Mouse (Mus musculus) frontal cortex, postnatal 36 days (tissue): ENCODE measurements at regions not wholly inside any gene's neighbourhood (a gene's known extent, or its start where the extent isn't known, plus 50 kb on each side); places are given as distances from the start of the nearest gene placed in this dataset.

Experiments used
- DNase-seq, 2 experiments: peaks; one replicate each; pipeline ENCODE4 v3.0.0; 2022; ENCODE audit warnings: low spot score in 2 of 2

DNA sequence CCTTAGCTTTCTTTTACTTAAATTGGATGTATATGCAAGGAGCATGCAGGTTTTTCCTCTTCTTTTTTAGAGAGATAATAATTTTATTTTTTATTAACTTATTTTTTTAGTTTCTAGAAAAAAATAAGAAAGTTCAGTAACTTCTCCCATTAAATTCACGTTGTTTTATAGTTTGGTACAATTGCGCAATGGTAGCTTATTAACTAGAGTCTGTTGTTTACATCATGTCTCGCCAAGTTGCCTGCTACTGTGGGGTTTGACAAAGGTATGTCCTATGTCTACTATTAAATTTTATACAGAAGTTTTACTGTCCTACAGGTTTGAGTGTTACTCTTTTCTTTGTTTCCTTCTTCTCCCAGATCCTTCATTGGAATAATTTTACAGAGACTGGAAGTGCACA lies 313.6 kb downstream of the Klf5 start:
- no peak for DNase-seq

DNA sequence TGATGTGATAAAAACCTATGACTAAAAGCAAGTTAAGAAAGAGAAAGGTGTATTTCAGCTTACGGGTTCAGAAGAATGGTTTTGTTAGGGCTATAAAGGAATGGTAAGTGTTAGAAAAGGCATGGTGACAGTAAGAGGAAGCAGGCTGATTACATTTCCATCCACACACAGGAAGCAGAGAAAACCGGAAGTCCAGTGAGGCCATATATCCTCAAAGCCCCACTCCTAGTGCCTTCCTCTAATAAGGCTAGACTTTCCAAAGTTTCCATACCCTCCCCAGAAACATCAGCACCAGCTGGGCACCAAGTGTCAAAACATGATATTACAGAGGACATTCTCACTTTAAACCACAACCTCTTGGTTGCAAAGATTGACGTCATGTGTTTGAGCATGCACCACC lies 316.3 kb downstream of the Klf5 start:
- DNase-seq = no peak

DNA sequence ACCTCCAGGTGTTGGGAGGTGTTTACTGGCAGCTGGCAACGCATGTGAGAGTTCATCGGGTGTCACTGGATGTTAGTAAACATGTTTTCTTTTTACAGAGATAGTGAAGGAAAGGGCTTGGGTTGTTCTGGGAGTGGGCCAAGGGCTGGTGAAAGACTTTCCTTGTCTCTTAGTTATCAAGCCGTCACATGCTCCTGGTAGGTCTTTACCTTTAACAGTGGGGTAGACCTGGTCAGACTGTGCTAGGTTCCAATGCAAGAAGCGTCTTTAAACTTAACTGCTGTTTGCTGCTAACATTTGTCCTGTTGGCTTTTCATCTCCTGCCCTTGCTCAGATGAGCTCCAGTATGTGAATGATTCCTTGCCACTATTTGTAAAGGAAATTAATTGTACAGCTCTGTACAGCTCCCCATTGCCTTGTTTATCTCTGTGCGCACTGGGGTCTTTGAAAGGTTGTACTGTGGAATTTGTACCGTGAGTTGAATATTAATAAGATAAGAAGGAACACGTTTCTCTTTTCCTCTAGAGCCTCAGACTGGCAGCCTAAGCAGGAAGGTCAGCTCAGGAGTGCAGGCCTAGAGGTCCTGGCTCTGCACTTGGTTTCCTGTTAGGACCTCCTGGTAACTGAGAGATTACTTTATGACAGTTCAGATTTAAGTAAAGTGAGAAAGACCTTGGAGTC lies 318.3 kb downstream of the Klf5 start:
- no peak for DNase-seq

DNA sequence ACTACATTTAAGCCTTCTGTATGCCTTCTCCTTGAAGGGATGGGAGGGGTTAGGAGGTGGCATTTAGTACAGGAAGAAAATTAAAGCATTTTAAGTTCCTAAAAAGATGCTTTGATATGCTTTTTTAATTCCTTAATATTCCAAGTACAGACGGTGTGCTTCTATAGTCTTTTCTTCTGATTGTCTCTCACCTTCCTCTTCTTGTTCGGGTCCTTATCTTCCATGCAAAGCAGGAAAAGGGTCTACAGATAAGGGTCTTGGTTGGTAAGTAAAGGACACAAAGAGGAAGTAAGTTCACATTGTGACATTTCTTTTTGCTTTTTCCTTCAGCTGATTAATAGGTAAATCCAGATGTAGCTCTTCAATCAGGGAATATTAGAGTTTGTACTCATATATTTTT lies 318.9 kb downstream of the Klf5 start:
- DNase-seq = no peak

DNA sequence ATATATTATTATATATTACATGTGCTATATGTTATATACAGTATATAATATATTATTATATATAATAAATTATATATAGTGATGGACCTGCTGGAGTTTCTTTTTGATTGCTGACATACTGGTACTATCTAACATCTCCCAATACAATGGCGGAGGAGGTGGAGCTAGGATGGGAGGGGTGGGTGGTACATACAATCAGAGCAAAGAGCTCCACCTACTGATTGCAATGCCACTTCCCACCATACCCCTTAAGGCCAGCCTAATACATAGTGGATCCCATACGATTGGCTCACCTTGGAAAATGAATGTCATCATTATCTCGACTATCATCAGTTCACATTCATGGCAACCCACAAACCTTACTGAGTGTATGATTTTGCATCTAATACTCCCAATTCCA lies 323.0 kb downstream of the Klf5 start:
- no peak for DNase-seq

DNA sequence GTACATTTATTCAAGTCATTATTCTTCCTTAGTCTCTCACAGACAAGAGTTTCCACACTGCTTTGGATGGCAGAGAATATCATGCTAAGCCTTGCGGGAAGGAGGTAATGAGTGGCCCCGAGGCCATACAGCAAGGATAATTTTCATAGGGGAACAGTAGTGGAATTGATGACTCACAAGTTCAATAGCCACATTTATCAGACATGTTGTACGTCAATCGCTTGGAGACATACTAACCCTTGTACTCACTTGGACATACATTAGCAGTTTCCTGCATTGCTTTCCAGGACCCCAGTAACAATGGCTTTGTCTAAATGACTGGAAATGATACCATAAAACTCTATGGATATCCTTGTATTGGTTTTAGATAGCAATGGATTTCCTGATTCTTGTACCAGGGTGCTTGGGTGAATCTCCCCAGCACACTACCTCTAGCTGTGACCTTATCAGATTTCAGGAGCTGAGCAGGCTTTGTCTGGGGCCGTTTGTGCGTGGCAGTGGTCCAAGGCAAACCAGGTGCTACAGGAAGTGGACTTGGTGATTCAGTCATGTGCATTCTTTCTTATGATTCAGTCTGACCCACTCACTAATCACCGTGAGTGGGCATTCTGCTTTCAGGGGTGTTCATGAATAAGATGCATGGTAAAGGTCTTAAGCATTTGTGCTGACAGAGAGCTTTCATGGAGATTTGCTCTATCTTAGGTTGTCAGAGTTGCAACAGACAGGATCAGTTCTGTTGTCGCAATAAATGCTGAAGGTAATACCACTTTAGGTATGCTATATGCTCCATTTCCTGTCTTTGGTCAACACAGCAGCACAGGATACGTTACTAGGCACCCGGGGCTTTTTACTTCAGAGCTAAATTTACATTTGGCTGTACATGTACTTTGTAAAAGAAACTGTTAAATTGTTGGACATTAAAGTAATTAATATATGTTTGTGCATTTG lies 326.2 kb downstream of the Klf5 start:
- no peak for DNase-seq

DNA sequence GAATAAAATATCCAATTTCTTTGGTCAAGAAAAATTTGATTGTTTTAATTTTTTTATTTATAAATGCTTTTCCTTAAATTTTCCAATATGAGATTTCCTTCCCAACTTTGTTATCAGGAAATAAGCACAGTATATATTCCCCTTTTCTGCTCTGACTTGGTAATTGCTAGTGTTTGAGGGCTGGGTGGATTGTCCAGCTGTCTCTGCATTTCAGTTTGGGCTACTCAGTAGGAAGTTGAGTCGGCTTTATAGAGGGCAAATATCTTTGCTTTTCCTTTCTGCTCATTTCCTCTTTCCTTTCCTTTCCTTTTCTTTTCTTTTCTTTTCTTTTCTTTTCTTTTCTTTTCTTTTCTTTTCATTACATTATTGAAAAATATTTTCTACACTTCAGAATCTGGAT lies 329.1 kb downstream of the Klf5 start:
- DNase-seq = no peak

DNA sequence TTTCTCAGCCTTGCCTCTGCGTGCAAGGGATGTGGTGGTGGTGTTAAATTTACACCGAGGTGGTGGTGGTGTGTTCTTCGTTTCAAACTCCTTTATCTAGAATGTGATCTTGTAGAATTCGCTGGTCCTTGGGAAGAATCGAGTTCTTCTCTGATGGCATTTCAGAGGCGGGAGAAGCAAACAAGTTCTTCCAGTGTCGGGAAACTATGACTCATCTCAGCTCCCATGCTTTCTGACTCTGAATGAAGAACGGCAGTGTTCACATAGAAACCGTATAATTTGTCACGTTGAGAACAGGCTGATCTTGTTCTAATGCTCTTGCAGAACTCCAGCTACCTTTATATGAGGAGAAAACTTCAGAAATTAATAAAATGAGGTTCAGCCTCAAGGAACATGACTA lies 332.6 kb downstream of the Klf5 start:
- DNase-seq = peak; percentile 42 to 63

DNA sequence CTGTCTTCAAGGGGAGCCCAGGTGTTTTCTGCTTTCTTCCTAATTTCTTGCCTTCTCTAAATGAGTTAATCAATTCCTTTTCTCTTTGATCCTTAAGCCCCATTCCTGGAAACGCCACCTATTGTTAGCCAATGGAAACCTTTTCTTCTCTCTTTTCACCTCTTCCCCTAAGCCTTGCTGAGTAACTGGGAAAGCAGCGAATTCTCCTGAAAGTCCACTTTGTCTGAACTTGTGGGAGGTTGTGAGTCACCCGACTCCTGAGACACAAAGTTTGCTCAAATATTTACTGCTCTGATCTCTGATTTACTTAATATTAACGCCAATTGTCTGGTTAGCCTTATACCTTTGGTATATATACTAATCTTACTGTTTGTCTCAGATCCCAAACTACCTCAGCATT lies 334.0 kb downstream of the Klf5 start:
- no peak for DNase-seq

DNA sequence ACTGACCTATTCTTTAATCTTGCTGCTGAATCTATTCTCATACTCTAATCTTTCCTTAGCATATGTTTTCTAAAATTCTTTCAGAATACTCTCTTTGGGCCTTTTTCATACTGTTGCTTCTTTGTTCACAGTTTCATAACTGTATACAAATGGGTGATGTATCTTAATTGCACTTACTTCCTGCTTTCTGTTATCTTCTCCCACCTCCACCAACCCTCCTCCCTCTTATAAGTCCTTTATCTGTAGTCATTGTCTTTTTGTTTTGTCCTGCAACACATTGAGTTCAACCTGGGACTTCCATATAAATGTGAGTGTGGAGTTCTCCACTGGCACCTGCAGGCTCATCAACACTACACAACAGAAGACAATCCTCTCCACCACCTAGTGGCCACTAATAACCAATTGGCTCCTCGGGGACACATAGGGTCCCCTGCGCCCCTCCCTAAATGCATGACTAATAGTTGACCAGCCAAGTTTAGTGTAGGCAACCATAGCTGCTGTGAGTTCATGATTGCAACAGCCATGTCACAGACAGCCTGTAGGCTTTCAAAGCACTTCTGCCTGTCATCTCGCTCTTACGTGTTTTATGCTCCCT lies 337.2 kb downstream of the Klf5 start:
- DNase-seq = no peak

DNA sequence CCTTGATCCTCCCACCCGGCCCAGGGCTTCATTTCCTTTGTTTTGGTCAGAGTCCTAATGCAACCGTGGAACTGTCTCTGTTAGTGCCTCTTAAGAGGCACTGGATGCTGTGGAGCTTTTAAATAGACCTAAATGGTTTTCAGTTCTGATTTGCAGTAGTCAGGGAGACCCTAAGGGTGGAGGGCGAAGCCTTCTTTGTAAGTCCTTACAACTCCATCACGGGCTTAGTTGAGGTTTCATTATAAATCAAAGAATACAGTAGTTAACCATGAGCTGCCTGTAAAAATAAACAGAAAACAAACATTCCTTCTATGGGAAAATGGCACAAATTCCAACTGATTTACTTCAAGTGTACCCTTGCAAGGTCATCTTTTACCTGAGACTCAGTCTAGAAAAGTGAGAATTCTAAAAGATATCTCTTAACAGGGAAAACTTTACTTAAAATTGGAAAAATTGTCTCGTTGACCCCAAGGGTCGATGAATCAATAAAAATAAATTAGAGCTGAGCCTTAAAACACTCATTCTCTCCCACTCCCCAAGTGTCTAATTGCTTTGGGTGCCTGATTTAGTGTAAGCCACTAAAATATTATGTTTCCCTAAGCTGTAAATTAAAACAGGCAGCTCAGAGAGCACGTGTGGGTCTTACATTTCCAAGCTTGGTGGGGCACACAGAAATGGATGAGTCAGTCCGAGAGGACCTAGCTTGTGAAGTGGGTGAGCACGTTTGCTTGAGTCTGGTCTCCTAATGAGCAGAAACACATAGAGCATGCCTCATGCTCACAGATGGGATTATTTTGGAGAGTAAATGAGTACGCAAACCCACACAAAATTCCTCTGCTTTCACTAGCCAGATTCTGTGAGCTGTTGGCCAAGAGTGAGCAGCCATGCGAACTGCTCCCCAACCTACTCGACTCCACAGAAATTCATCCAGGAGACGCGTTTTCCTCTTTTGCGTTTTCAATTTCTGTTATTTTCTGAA lies 343.3 kb downstream of the Klf5 start:
- peak; percentile 17 for DNase-seq

DNA sequence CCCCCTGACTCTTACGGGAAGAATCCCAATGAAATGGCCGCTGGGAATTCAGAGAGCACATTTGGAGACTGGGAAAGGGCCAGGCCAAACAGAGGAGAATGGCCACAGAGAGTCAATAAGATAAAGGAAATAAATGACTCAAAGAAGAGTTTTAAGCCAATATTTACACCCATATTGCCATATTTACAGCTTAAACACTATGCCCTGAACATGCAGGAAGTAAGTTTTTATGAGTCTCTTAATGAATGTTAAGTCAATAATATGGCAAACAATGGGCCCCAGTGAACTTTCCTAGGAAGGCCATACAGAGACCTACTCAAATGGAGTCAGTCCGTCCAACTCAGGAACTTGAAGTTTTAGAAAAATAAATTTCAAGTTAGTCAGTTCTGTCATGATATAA lies 347.8 kb downstream of the Klf5 start:
- DNase-seq = no peak

DNA sequence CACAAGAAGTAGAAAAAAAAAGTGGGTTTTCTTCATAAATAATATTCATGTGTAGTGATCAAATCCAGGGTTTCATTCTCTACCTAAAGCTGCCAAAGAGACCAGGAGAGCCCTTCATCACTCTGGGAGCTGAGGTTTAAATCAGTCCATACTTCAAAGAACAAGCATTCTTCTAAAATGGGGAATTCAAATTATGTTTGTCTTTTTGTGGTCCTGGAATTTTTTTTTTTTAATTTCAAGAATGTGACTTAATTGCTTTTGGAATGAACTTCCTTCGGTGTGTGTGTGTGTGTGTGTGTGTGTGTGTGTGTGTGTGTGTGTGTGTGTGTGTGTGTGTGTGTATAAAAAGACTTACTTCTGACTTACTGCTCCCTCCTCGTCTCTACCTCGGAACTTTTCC lies 375.9 kb downstream of the Klf5 start:
- DNase-seq = no peak

DNA sequence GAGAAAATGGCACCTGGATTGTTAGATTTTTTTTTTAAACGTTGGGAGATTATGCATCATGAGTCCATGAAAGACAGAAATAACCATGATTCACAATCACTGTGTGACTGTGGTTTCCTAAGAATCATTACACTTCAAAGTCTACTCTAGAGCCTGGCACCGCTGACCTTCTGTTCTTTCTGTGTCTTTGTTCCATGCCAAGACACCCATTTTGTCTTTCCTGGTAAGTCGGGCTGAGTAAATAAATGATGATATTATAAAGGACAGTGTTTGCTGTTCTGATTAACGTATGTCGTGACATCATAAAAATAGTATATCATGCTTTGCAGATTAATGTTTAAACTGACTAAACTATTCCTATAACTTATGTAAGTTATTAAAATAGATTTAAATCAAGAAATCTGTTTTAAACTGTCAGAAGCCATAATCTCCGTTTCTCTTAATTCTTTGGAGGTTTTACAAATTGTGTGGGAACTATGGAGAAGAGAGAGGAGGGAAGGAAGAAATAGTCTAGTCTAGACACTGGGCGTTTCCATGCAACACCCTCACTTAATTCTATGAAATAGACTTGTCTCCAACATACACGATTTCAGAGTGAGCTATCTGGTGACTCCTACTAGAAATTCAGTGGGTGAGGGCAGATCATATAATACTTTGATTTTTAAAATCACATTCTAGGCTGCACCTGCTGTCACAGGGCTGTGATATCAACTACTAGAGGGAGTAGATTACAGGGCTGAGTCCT lies 388.7 kb downstream of the Klf5 start:
- no peak for DNase-seq

DNA sequence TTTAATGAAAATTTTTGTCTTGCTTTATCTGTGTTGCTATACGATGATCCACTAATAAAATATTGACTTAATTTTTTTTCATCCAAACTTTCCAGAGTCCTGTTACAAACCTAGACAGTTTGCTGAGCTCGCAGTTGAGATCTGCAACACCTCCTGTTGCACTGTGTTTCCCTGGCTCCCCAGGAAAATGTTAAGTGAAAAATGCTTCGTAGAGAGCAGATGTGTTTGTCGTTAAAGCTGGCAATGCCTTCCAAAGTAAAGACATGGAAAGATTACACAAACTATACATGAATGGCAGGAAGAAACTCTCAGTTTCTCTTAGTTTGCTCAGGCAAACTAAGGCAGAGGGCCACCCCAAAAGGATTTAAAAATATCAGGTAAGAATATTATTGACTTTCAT lies 389.9 kb downstream of the Klf5 start:
- peak in 1 of 2 experiments; percentile 37 for DNase-seq

DNA sequence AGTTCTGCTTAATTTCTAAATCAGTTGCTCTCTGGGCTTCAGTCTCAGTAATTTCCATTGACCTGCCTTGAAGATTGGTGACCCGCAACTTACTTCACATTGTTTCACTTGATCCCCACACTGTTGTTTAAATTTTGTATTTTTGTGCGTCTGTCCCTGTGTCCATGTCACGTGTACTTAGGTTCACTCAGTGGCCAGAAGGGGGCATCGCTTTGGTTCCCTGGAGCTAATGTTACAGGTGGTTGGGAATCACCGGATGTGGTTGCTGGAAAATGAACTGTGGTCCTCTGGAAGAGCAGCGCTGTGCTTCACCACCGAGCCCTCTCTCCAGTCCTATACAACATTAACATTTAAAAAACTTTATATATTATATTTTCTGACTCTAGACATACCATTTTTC lies 397.8 kb downstream of the Klf5 start:
- DNase-seq = no peak

DNA sequence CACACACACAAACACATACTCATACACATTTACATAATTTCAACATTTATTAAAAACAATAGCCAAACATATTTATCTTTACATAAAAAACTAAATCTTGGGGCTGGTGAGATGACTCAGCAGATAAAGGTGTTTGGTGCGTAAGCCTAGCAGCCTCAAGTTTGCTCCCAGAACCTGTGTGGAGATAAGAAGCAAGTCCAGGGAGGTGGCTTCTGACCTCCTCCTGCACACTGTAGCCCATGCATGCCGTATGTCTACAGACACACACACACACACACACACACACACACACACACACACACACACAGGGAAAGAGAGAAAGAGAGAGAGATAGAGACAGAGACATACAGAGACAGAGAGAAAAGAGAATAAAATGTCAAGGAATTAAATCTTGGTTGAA lies 401.1 kb downstream of the Klf5 start:
- no peak for DNase-seq

DNA sequence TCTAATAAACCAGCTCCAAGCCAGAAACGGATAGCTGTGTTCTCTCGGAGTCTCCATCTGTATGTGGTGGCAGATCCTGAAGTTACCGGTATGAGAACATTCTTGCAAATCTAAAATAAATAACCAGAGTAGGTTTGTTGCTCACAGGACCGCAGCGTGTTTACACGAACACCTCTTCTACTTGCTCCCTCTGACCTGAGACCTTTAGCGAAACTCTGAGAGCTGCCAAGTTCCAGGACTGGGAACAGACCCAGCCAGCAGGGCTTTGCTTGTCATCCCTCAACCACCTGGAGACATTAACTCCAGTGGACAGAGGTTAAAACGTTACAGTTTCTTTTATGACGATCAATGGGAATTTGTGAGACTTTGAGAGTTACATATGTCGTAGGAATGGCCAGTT lies 407.5 kb downstream of the Klf5 start:
- no peak for DNase-seq

DNA sequence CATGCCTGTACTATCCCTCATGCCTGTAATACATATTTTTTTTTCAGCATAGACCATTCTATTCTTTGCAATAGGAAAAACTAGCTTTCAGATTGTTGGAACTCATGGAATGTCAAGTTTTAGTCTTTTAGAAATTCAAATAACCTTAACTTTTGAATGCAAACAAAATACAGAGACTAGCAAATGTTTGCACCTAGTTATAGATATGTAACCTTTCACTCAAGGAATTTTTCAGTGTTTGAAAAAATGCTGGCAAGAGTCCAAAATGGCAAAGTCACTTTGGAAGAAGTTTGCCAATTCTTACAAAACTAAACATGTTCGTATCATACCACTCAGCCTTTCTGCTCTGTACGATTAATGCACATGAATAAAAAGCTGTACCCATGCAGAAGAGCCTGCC lies 409.6 kb downstream of the Klf5 start:
- no peak for DNase-seq

DNA sequence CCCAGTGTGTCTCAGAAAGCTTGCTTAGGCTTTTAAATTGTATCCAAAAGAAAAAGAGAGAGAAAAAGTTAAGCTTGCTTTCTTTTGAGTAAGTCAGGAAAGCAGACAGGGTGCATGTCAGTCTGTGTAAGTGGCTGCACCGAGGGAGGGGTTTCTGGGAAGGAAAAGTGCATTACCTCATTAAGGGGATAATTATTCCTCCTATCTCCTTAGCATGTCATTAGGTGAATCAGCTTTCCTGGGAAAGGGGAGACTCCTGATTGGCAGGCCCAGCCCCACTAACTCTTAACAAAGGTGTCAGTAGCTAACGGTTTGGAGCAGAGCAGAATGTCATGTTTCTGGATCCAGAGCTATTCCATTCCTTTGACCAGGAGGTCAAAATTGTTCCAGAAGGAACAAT lies 411.3 kb downstream of the Klf5 start:
- DNase-seq = no peak

DNA sequence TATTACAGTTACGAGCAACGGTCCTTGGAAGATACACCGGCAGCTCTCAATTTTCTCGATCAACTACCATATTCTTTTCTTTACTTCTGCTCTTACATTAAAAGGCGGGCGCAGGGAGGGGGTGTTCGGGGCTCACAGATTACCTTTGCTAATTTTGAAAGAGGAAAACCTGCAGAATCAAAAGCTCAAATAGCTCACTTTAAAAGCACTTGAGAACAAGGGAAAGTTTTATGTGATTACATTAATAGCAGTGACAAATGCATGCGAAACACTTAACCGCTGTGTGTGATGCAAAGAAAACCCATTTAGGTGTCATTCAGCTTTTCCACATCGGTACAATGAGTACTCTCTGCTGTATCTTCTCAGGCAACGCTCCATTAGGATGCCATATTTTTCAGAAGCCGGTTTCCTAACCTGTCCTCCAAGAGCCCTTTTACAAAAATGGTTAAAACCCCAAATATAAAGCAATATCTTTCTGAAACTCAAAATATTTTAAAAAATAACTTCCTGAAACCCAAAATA lies 412.2 kb downstream of the Klf5 start:
- no peak for DNase-seq
